Mouse (Mus musculus): ENCODE data around the gene Fam208a.

GRCm38 (mm10) chr14:27428573-27428972 is at the start of gene Fam208a:
- TF ChIP-seq CTCF (IDR thresholded peaks at IDR 0.05; ENCODE audit: low read depth) (no peak), EP300 (optimal IDR thresholded peaks at IDR 0.05) (no peak)

Data from stomach, postnatal 0 days (tissue).